Mouse (Mus musculus) kidney, adult 2 months (tissue): ENCODE results near the gene Fam171a2.

Experiments
- CTCF ChIP-seq: fragments of 200-500 bp; conservative IDR thresholded peaks from 2 replicates; pipeline ENCODE4 v1.5.1; 2011; ENCODE audit warnings: low read depth, mild to moderate bottlenecking, control low read depth, low read length, moderate library complexity, mixed read lengths; ENCODE audit not compliant: insufficient read depth, insufficient read length
- POLR2A ChIP-seq: fragments of 200-500 bp; IDR thresholded peaks from one replicate; pipeline ENCODE4 v1.6.1; 2011; ENCODE audit warnings: low read depth, low read length, control low read depth

- TF ChIP-seq POLR2A = no peak
- TF ChIP-seq CTCF = no peak
Observed at GRCm38 (mm10) chr11:102398007-102398825, 49.3 kb downstream of the Fam171a2 start.
